Mouse (Mus musculus) intestine, embryonic 16.5 days (tissue): Measurements from ENCODE around the gene Dph1. TPM values are rescaled to one million over a fixed set of nuclear protein-coding genes. Genes with fewer than 3 reads are reported as not detected.

ENCODE experiments used
- ATAC-seq: fragments of 200-750 bp; cut with Nextera tagmentation; 2 replicates; pipeline ENCODE4 v1.8.0; 2017; ENCODE audit warnings: moderate TSS enrichment, moderate library complexity
- H3K27ac ChIP-seq: fragments of 300-500 bp; sonication (generic); 2 replicates; pipeline ENCODE4 v1.5.1; 2014; ENCODE audit warnings: mild to moderate bottlenecking, low read length
- H3K27me3 ChIP-seq: fragments of 300-500 bp; sonication (generic); replicated peaks from 2 replicates; pipeline ENCODE4 v1.6.1; 2014; ENCODE audit warnings: low read length, control low read depth, mixed read lengths; ENCODE audit not compliant: control insufficient read depth, insufficient read depth
- H3K36me3 ChIP-seq: fragments of 300-500 bp; sonication (generic); 2 replicates; pipeline ENCODE4 v1.6.1; 2014; ENCODE audit warnings: low read length, control low read depth; ENCODE audit not compliant: control insufficient read depth, insufficient read depth
- H3K4me1 ChIP-seq: fragments of 300-500 bp; sonication (generic); 2 replicates; pipeline ENCODE4 v1.6.1; 2014; ENCODE audit warnings: low read length, control low read depth, mixed read lengths; ENCODE audit not compliant: control insufficient read depth, insufficient read depth
- H3K4me2 ChIP-seq: fragments of 300-500 bp; sonication (generic); 2 replicates; pipeline ENCODE4 v1.6.1; 2014; ENCODE audit warnings: low read depth, low read length, control low read depth
- H3K4me3 ChIP-seq: fragments of 300-500 bp; sonication (generic); 2 replicates; pipeline ENCODE4 v1.5.1; 2014; ENCODE audit warnings: mild to moderate bottlenecking, low read length
- H3K9ac ChIP-seq: fragments of 300-500 bp; sonication (generic); 2 replicates; pipeline ENCODE4 v1.6.1; 2014; ENCODE audit warnings: low read depth, low read length
- H3K9me3 ChIP-seq: fragments of 300-500 bp; sonication (generic); 2 replicates; pipeline ENCODE4 v1.6.1; 2016; ENCODE audit warnings: low read length, control low read depth; ENCODE audit not compliant: control insufficient read depth
- WGBS: fragments of 180-500 bp; shearing (Covaris S2); extraction: QIAGEN DNeasy Blood & Tissue Kit; methylation state at CpG from one replicate; pipeline ENCODE4 v1.1.7; 2014; 5-methylcytosine and 5-hydroxymethylcytosine counted together
- polyA plus RNA-seq: library from polyadenylated mRNA; unstranded; fragments of >200 nt; fragmentation: Nextera tagmentation; extraction: Ambion mirVana; gene quantifications from 2 replicates; pipeline ENCODE4 v1.2.1, GENCODE M21; 2015

Dph1 gene
- polyA plus RNA-seq, 1 experiment from 2014 or later: 22.7 TPM

DNA sequence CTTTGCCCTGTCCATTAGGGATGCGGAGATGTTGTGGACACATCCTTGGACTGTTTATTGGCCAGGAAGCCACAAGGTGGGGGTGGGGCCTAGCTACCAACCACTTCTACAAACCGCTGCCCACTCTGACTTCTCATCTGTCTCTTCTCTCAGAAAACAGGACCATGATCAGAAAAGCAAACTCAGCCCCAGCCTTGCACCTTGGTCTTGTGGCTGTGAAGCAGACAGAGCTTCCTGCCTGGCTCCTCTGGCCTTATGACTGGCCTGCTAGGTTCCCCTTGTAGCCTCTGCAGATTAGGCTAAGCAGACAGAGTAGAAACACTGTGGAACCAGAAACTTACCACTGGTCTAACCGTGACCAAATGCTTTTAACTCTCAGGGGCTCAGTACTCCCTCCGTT is 18.3 kb upstream of the Dph1 start:
- Histone ChIP-seq H3K9me3 (no peaks in the 10 kb centered on the region), H3K27me3 (no peaks in the 10 kb centered on the region), H3K9ac (no peak overlapping the region), H3K36me3 (no peaks in the 10 kb centered on the region), H3K27ac (no peak overlapping the region), H3K4me1 (peaks cover 23% of the 10 kb centered on the region), H3K4me2 (no peak overlapping the region), H3K4me3 (no peak overlapping the region)
- WGBS: 75% methylated on average over 4 of the region's 4 CpGs
- ATAC-seq: no peak

DNA sequence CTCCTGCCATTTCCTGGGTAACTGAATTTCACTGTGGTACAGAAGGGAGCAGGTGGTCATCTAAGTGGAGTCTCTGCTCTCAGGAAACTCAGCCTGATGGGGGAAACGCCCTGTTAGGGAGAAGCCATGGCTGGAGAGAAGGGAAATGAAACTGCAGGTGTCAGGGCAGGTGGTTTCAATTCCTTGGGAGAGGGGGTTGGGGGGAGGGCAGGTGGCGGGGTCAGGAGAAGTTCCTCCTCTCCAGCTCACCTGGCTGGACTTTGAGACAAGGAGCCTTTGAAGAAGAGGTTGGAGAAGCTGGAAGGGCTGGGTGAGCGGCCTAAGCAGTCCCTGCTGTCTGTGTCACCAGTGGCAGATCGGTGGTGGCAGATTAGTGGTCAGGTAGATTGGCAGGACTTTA is 15.3 kb upstream of the Dph1 start:
- peaks cover 4% of the 10 kb centered on the region; the same call in 1 of the 2 replicates for H3K4me1 ChIP-seq
- 0 out of 2 replicates have a peak overlapping the region, but pooled peaks have one; percentile 7 for H3K4me2 ChIP-seq
- peak; percentile 65 for ATAC-seq
- WGBS: 59% methylated on average over 4 of the region's 4 CpGs
- H3K9me3 ChIP-seq: no peaks in the 10 kb centered on the region
- H3K27ac ChIP-seq: 0 out of 2 replicates have a peak overlapping the region, but pooled peaks have one; percentile 20
- no peaks in the 10 kb centered on the region for H3K36me3 ChIP-seq
- H3K27me3 ChIP-seq: no peaks in the 10 kb centered on the region
- no peak overlapping the region for H3K4me3 ChIP-seq
- no peak overlapping the region for H3K9ac ChIP-seq

DNA sequence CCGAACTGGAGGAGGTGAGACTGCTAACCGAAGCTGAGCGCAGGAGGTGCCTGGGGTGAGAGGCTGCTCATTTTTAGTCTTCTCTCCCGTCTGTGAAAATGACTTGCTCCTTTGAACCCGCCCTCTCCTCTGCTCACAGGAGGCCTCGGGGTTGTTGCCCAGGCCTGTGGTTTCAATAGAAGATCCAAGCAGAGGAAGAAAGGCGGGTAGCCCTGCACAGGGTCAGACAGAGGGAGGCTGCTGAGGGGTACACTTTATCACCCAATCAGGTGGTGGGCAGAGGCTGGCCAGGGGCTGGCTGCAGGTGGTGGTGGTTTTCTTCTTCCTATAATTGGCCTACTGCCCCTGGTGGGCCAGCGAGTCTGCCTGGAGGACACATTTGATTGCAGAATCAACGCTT is 13.4 kb upstream of the Dph1 start:
- no peaks in the 10 kb centered on the region for H3K36me3 ChIP-seq
- H3K27me3 ChIP-seq: no peaks in the 10 kb centered on the region; the same call in 1 of the 2 replicates
- H3K27ac ChIP-seq: no peak overlapping the region
- peaks cover 4% of the 10 kb centered on the region; the same call in 1 of the 2 replicates for H3K4me1 ChIP-seq
- no peaks in the 10 kb centered on the region for H3K9me3 ChIP-seq
- no peak overlapping the region for H3K4me2 ChIP-seq
- 59% methylated on average over 9 of the region's 9 CpGs for WGBS
- H3K4me3 ChIP-seq: no peak overlapping the region
- no peak overlapping the region for H3K9ac ChIP-seq
- no peak for ATAC-seq

DNA sequence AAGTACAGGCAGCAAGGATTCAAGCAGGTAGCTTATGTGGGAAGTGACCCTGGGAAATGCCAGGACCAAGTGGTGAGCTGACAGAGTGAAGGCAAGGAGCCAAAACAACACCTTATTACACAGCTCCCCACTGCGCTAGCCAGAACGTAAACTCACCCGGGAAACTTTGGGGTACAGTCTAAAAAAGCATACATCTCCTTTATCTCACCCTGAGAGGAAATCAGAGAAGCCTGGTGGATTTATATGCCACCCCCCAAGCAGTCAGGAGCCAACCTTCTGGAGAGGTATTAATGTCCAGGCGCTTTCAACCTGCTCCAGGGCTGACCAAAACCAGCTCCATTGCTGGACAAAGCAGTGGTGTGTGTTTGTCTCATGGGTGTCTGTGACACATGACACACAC is 12.9 kb upstream of the Dph1 start:
- Histone ChIP-seq H3K27ac (no peak overlapping the region), H3K4me2 (no peak overlapping the region), H3K9ac (no peak overlapping the region), H3K4me3 (no peak overlapping the region), H3K27me3 (no peaks in the 10 kb centered on the region; the same call in 1 of the 2 replicates), H3K9me3 (no peaks in the 10 kb centered on the region), H3K4me1 (peaks cover 4% of the 10 kb centered on the region; the same call in 1 of the 2 replicates), H3K36me3 (no peaks in the 10 kb centered on the region)
- ATAC-seq: no peak
- 85% methylated on average over 4 of the region's 4 CpGs for WGBS

DNA sequence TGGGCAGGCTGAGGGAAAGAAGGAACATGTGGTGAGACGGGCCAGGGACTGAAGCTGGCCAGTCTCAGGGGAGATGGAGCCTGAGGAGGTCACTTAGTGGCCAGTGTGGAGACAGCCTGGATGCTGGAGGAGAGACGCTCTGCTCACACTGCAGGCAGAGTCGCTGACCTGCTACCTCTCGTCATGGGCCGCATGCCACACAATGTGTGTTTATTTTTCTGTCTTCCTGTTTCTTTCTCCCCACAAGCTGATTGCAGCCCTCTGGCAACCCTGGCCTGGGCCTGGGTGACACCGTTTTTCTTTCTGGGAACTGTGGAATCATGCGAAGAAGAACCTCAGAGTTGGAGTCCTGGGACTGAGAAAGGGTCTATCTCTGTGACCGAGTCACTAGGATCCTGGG is 10.7 kb upstream of the Dph1 start:
- no peaks in the 10 kb centered on the region; the same call in 1 of the 2 replicates for H3K27me3 ChIP-seq

DNA sequence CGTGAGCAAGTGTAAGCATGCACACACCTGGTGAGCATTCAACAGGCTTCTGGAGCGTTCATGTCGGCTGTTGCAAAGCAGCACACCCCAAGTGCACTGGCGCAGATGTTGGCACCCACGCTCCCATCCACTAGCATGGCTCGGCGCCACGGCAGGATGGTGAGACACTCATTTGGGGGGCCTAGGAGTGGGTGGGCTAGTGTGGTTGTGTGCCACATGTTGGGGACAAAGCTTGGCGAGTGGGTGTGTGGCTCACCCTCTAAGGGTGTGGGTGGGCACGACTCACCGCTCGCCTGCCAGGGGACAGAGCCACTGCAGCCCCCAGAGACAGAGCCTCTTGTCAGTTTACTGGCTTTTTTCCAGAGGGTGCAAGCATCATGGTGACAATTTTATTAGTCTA is 9.9 kb upstream of the Dph1 start:
- Histone ChIP-seq H3K36me3 (no peaks in the 10 kb centered on the region), H3K4me3 (no peak overlapping the region), H3K4me1 (peaks cover 1% of the 10 kb centered on the region; the same call in 1 of the 2 replicates), H3K27ac (no peak overlapping the region), H3K4me2 (no peak overlapping the region), H3K27me3 (peaks cover 5% of the 10 kb centered on the region), H3K9ac (no peak overlapping the region), H3K9me3 (no peaks in the 10 kb centered on the region)
- no peak for ATAC-seq
- 86% methylated on average over 12 of the region's 12 CpGs for WGBS

More for the DNA sequence above, 10.7 kb upstream of the Dph1 start:
- Histone ChIP-seq H3K36me3 (no peaks in the 10 kb centered on the region), H3K4me3 (no peak overlapping the region), H3K9me3 (no peaks in the 10 kb centered on the region), H3K4me2 (no peak overlapping the region), H3K4me1 (peaks cover 4% of the 10 kb centered on the region; the same call in 1 of the 2 replicates), H3K9ac (no peak overlapping the region), H3K27ac (no peak overlapping the region)
- WGBS: 51% methylated on average over 8 of the region's 8 CpGs
- no peak for ATAC-seq

DNA sequence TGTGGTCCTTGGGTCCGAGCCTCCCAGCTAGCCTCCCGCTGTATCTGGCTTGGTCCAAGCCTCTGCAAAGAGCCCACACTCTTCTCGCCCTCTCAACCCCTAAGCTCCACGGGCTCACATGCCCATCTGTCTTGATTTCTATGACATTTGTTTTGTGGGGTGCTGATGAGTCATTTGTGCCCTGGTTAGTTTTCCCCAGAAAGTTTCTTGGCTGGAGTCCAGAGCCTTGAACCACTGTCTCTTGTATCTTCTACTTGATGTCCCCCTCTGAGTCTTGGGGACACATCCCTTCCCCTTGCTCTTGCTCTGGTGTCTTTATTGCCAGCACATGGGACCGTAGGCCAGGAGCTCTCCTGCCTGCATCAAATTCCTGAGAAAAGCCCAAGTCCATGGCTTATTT is 8.9 kb upstream of the Dph1 start:
- no peaks in the 10 kb centered on the region for H3K36me3 ChIP-seq
- no peaks in the 10 kb centered on the region for H3K9me3 ChIP-seq
- H3K9ac ChIP-seq: no peak overlapping the region
- no peak overlapping the region for H3K4me2 ChIP-seq
- no peak for ATAC-seq
- H3K27me3 ChIP-seq: peaks cover 15% of the 10 kb centered on the region
- H3K27ac ChIP-seq: no peak overlapping the region
- WGBS: 61% methylated on average over 5 of the region's 5 CpGs
- no peak overlapping the region for H3K4me3 ChIP-seq
- peaks cover 4% of the 10 kb centered on the region for H3K4me1 ChIP-seq

DNA sequence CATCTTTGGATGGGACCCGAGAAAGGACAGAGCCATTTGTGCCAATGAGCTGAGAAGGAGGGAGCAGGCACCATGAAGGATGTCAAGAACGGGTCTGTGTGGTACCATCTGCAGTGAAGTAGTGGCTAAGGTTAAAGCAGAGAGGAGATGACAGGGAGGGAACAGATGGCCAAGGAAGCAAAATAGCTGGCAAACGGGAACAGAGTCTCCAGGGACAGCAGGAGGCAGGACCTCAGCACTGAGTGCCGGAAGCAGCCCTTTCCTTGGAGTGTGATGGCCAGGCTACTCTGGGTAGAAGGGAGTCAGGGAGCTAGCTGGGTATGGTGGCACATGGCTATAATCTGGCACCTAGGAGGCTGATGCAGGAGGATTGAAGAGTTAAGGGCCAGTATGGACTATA is 7.8 kb upstream of the Dph1 start:
- H3K4me3 ChIP-seq: no peak overlapping the region
- H3K4me1 ChIP-seq: peaks cover 16% of the 10 kb centered on the region
- no peak overlapping the region for H3K4me2 ChIP-seq

DNA sequence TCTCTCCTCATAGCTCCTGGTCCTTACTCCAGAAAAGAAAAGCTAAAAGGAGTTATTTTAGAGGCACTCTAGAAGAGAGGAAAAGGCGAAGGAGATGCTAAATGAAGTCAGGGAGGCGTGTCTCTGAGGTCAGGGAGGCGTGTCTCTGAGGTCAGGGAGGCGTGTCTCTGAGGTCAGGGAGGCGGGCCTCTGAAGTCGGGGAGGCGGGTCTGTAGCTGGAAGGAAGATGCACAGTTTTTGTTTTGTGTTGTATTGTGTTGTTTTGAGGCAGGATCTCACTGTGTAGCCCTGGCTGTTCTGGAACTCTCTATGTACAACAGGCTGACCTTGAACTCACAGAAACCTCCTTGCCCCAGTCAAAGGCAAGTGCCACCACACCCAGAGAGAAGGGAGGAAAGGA is 6.9 kb upstream of the Dph1 start:
- WGBS: 43% methylated on average over 7 of the region's 7 CpGs

More for the DNA sequence above, 7.8 kb upstream of the Dph1 start:
- H3K27ac ChIP-seq: no peak overlapping the region
- ATAC-seq: no peak
- H3K27me3 ChIP-seq: peaks cover 26% of the 10 kb centered on the region
- H3K9me3 ChIP-seq: no peaks in the 10 kb centered on the region
- 67% methylated on average over 4 of the region's 4 CpGs for WGBS
- no peak overlapping the region for H3K9ac ChIP-seq
- no peaks in the 10 kb centered on the region for H3K36me3 ChIP-seq

DNA sequence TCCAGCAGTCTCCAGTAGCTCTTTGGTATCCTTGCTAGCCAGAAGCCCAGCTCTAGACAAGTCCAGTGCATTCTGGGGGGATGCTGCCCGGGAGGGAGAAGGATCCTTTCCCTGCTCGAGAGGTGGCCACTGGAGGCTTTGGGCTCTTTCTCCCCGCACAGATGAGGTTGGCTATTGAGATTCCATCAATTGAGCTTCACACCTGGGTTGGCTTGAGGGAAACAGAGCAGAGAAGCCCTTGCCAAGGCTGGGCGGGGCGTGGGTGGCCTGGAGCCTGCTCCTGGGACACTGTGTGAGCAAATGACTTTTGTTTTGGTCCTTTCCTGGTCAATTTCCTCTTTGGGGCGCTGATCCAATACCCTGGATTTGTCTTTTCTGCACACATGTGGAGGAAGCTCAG is 5.1 kb upstream of the Dph1 start:
- ATAC-seq: no peak
- no peaks in the 10 kb centered on the region for H3K36me3 ChIP-seq
- H3K27ac ChIP-seq: no peak overlapping the region
- H3K4me2 ChIP-seq: no peak overlapping the region
- WGBS: 69% methylated on average over 6 of the region's 6 CpGs
- no peak overlapping the region for H3K4me3 ChIP-seq
- H3K9ac ChIP-seq: no peak overlapping the region
- H3K4me1 ChIP-seq: peaks cover 20% of the 10 kb centered on the region
- H3K27me3 ChIP-seq: peaks cover 36% of the 10 kb centered on the region
- H3K9me3 ChIP-seq: no peaks in the 10 kb centered on the region

More for the DNA sequence above, 6.9 kb upstream of the Dph1 start:
- Histone ChIP-seq H3K4me2 (no peak overlapping the region), H3K9ac (no peak overlapping the region), H3K36me3 (no peaks in the 10 kb centered on the region), H3K27me3 (peaks cover 35% of the 10 kb centered on the region), H3K4me1 (peaks cover 20% of the 10 kb centered on the region), H3K9me3 (no peaks in the 10 kb centered on the region), H3K27ac (no peak overlapping the region), H3K4me3 (no peak overlapping the region)
- no peak for ATAC-seq
